Mouse (Mus musculus): ENCODE data around the gene Xpo1. TPM values are rescaled to one million over a fixed set of nuclear protein-coding genes. Genes with fewer than 3 reads are reported as not detected.
"Not testable (repeated sequence)": the region's sequence is repeated elsewhere in the genome, so short reads cannot be mapped to it uniquely, and the experiment has no call there.

The Xpo1 gene
- polyA plus RNA-seq, 1 experiment from 2014 or later, result 79.6 TPM

DNA sequence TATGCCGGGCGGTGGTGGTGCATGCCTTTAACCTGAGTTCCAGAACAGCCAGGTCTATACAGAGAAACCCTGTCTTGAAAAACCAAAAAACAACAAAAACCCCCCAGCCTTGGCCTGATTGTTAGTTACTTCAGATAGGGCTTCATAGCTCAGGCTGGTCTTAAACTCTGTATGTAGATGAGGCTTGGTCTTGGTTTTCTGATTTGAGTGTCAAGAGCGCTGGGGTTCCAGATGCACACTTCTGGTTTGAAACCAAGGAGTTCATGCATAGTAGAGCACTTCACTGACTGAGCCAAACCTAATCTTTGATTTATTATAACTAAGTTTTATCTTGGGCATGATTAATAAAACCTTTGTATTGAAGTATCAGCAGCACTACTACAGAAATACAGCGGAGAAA is 3.2 kb downstream of the Xpo1 start:
- 89% methylated on average over 4 of the region's 4 CpGs for WGBS
- H3K9ac ChIP-seq, result no peak overlapping the region

DNA sequence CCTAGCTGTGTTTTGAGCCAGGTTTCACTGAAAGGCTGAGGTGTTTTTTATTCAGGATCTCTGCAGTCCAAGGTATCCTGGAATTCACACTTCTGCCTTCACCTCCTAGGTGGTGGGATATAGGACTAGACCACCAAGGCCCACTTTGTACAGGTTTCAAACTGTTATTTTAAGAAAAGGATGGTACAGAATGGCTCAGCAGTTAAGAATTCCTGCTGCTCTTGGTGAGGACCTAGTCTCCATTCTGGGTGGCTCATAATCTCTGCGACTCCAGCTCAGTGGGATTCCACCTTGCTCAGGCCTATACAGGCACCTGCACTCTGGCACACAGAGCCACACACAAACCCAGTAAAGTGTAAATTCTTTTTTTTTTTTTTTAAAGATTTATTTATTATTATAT is 3.6 kb downstream of the Xpo1 start:
- no peaks in the 10 kb centered on the region for H3K9me3 ChIP-seq (replicated peaks)
- no peak overlapping the region for H3K4me3 ChIP-seq (replicated peaks)

More for the DNA sequence above, 3.2 kb downstream of the Xpo1 start:
- H3K36me3 ChIP-seq, result peaks cover 16% of the 10 kb centered on the region
- H3K4me3 ChIP-seq (replicated peaks), result no peak overlapping the region
- ATAC-seq (ENCODE audit: insufficient number of reproducible peaks, low FRiP score, low TSS enrichment, low read depth), result no peak
- H3K27ac ChIP-seq (replicated peaks), result no peak overlapping the region
- H3K9me3 ChIP-seq (replicated peaks), result no peaks in the 10 kb centered on the region
- H3K4me2 ChIP-seq (replicated peaks), result no peak overlapping the region
- no peaks in the 10 kb centered on the region for H3K27me3 ChIP-seq
- H3K4me1 ChIP-seq, result peaks cover 20% of the 10 kb centered on the region

DNA sequence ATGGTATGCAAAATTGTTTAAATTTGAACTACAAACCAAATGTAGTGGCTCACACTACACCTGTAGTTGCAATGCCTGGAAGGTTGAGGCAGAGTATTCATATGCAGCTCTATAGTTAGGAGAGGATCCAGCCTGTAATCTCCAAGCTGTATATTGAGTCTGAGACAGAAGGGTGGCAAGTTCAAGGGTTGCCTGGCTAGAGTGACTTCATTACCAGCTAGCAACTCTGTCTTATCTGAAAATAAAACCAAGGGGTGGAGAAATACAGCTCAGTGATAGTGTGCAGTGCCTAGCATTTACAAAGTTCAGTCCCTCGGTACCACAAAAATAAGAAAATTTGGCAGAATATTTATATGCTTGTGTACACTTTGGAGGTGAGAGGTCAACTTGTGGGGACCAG is 4.3 kb downstream of the Xpo1 start:
- Histone ChIP-seq H3K4me3 (replicated peaks) (no peak overlapping the region), H3K9me3 (replicated peaks) (no peaks in the 10 kb centered on the region), H3K9ac (no peak overlapping the region), H3K27me3 (no peaks in the 10 kb centered on the region), H3K36me3 (peaks cover 23% of the 10 kb centered on the region), H3K4me1 (peaks cover 16% of the 10 kb centered on the region), H3K27ac (replicated peaks) (no peak overlapping the region), H3K4me2 (replicated peaks) (no peak overlapping the region)
- ATAC-seq (ENCODE audit: insufficient number of reproducible peaks, low FRiP score, low TSS enrichment, low read depth), result no peak
- 89% methylated on average over 1 of the region's 1 CpGs for whole genome bisulfite sequencing

More for the DNA sequence above, 3.6 kb downstream of the Xpo1 start:
- H3K36me3 ChIP-seq, result peaks cover 16% of the 10 kb centered on the region
- 71% methylated on average over 1 of the region's 1 CpGs for WGBS
- H3K9ac ChIP-seq, result no peak overlapping the region
- no peak overlapping the region for H3K4me2 ChIP-seq (replicated peaks)
- no peaks in the 10 kb centered on the region for H3K27me3 ChIP-seq
- no peak overlapping the region for H3K27ac ChIP-seq (replicated peaks)
- peaks cover 20% of the 10 kb centered on the region for H3K4me1 ChIP-seq
- no peak for ATAC-seq (ENCODE audit: insufficient number of reproducible peaks, low FRiP score, low TSS enrichment, low read depth)

DNA sequence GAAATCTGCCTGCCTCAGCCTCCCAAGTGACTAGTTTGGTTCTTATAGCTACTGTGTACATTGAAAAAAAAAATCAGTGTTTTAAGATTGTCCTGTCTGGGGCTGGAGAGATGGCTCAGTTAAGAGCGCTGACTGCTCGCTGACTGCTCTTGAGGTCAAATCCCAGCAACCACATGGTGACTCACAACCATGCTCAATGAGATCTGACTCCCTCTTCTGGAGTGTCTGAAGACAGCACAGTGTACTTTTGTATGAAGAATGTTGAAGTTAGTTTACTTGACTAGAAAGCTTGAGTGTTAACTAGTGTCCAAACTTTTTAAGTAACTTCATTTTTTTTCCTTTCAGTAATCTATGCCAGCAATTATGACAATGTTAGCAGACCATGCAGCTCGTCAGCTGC is 5.6 kb downstream of the Xpo1 start:
- Histone ChIP-seq H3K9ac (no peak overlapping the region), H3K36me3 (peaks cover 30% of the 10 kb centered on the region), H3K27ac (replicated peaks) (no peak overlapping the region), H3K4me3 (replicated peaks) (no peak overlapping the region), H3K4me2 (replicated peaks) (no peak overlapping the region), H3K27me3 (no peaks in the 10 kb centered on the region), H3K4me1 (peaks cover 16% of the 10 kb centered on the region), H3K9me3 (replicated peaks) (no peaks in the 10 kb centered on the region)
- no peak for ATAC-seq (ENCODE audit: insufficient number of reproducible peaks, low FRiP score, low TSS enrichment, low read depth)
- 75% methylated on average over 3 of the region's 3 CpGs for WGBS

DNA sequence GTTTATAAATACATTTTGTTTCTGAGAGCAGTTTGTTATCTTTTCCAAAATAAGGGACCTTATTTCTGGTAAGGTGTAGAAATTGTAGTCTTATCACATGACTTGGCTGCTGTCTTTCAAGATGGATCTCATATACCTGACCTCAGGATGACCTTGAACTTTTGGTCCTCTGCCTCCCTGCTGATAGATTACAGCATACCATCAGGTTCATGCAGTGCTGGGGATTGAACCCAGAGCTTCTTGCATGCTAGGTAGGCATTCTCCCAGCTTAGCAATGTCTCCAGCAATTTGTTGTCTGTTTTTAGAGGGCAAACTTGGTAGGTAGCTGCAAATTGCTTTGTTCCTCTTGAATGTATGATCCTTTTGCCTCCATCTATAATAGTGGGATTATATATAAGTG is 9.1 kb downstream of the Xpo1 start:
- Histone ChIP-seq H3K4me1 (0 out of 2 replicates have a peak, but pooled peaks cover 3% of the 10 kb centered on the region), H3K27ac (replicated peaks) (no peak overlapping the region), H3K36me3 (peaks cover 41% of the 10 kb centered on the region), H3K9ac (no peak overlapping the region), H3K9me3 (replicated peaks) (no peaks in the 10 kb centered on the region), H3K4me2 (replicated peaks) (no peak overlapping the region), H3K4me3 (replicated peaks) (no peak overlapping the region), H3K27me3 (no peaks in the 10 kb centered on the region)
- ATAC-seq (ENCODE audit: insufficient number of reproducible peaks, low FRiP score, low TSS enrichment, low read depth), result no peak

DNA sequence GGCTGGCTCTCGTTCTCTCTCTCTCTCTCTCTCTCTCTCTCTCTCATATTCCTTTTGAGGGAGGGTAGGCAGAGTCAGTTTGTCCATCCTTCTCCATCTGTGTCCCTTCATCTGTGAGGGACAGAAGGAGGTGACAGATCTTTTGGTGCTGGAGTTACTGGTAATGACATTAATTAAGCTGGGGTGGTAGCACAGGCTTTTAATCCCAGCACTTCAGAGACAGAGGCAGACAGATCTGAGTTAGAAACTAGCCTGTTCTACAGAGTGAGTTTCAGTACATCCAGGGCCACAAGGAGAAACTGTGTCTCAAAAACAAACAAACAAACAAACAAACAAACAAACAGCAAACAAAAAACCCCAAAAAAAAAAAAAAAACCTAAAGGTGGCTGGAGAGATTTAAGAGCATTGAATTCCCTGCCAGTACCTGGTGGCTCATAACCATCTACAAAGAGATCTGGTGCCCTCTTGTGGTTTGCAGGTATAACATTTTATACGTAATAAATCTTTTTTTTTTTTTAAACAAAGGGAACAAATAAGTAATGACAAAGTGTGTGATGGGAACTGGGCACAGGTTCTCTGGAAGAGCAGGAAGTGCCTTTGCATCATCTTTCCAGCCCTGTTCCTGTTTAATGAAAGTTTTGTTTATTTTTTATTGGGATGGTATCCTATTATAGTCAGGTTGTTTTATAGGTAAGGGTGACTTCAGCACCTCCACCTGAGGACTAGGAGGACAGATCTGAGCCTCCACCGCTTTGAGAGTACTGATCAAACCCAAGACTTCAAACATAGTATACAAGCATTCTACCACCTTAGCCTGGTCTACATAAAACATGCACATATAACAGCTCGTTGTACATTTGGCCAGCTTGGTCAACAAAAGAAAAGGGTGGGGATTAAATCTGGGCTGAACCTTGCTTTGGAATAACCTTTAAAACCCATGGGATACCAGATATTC is 16.2 kb downstream of the Xpo1 start:
- Histone ChIP-seq H3K4me1 (no peaks in the 10 kb centered on the region), H3K27ac (replicated peaks) (no peak overlapping the region), H3K4me2 (replicated peaks) (no peak overlapping the region), H3K9me3 (replicated peaks) (no peaks in the 10 kb centered on the region), H3K36me3 (peaks cover 59% of the 10 kb centered on the region), H3K4me3 (replicated peaks) (no peak overlapping the region), H3K27me3 (no peaks in the 10 kb centered on the region), H3K9ac (no peak overlapping the region)
- 67% methylated on average over 4 of the region's 4 CpGs for WGBS
- no peak for ATAC-seq (ENCODE audit: insufficient number of reproducible peaks, low FRiP score, low TSS enrichment, low read depth)

DNA sequence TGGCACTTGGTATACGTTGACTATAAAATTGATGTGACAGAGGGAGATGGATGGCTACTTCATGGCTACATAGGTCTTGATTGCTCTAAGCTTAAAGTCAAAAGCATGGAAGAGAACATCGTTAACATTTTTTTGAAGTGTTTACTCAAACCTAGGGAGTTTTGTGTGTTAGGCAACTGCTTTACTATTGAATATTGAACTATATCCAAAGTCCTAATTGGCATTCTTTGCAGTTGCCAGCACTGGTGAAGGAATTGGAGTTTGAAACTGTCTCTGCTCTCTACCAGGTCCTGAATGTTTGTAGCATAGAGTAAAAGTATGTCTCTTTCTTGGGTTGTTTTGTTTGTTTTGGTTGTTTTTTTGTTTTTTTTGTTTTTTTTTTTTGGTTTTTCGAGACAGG is 19.9 kb downstream of the Xpo1 start:
- Histone ChIP-seq H3K4me3 (replicated peaks) (no peak overlapping the region), H3K27ac (replicated peaks) (no peak overlapping the region), H3K9me3 (replicated peaks) (no peaks in the 10 kb centered on the region), H3K4me1 (no peaks in the 10 kb centered on the region), H3K27me3 (no peaks in the 10 kb centered on the region), H3K9ac (no peak overlapping the region), H3K36me3 (peaks cover 75% of the 10 kb centered on the region), H3K4me2 (replicated peaks) (no peak overlapping the region)
- WGBS, result 81% methylated on average over 3 of the region's 3 CpGs
- ATAC-seq (ENCODE audit: insufficient number of reproducible peaks, low FRiP score, low TSS enrichment, low read depth), result no peak

DNA sequence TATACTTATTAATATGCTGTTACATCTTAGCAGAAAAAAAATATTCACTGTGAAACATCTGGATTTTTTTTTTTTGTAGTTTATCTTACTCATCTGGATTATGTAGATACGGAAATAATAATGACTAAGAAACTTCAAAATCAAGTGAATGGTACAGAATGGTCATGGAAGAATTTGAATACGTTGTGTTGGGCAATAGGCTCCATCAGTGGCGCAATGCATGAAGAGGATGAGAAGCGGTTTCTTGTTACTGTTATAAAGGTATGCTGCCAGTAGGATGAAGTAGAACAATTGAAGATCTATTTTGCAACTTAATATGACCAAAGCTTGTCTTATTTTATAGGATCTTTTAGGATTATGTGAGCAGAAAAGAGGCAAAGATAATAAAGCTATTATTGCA is 28.6 kb downstream of the Xpo1 start:
- Histone ChIP-seq H3K9me3 (replicated peaks) (no peaks in the 10 kb centered on the region), H3K27ac (replicated peaks) (no peak overlapping the region), H3K4me3 (replicated peaks) (no peak overlapping the region), H3K27me3 (no peaks in the 10 kb centered on the region), H3K9ac (no peak overlapping the region), H3K4me1 (no peaks in the 10 kb centered on the region), H3K4me2 (replicated peaks) (no peak overlapping the region), H3K36me3 (peaks cover 67% of the 10 kb centered on the region)
- no peak for ATAC-seq (ENCODE audit: insufficient number of reproducible peaks, low FRiP score, low TSS enrichment, low read depth)
- WGBS, result 90% methylated on average over 4 of the region's 4 CpGs

DNA sequence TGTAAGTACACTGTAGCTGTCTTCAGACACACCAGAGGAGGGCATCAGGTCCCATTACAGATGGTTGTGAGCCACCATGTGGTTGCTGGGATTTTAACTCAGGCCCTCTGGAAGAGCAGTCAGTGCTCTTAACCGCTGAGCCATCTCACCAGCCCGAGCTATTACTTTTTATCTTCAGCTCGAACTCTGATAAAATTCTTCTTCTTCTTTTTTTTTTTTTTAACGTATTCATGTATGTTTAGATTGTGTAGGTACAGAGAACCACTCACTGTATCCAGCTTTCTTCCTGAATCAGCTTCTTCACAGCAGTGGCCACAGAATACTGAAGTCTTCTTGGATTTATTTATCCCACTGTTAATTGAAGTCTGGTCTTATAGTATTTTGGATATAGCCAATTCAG is 33.0 kb downstream of the Xpo1 start:
- H3K4me3 ChIP-seq (replicated peaks); H3K9me3 ChIP-seq (replicated peaks); H3K4me2 ChIP-seq (replicated peaks); H3K27ac ChIP-seq (replicated peaks); H3K4me1 ChIP-seq; H3K9ac ChIP-seq; ATAC-seq (ENCODE audit: insufficient number of reproducible peaks, low FRiP score, low TSS enrichment, low read depth); H3K27me3 ChIP-seq: not testable (repeated sequence)
- peaks cover 78% of the 10 kb centered on the region for H3K36me3 ChIP-seq
- WGBS, result 87% methylated on average over 4 of the region's 4 CpGs

DNA sequence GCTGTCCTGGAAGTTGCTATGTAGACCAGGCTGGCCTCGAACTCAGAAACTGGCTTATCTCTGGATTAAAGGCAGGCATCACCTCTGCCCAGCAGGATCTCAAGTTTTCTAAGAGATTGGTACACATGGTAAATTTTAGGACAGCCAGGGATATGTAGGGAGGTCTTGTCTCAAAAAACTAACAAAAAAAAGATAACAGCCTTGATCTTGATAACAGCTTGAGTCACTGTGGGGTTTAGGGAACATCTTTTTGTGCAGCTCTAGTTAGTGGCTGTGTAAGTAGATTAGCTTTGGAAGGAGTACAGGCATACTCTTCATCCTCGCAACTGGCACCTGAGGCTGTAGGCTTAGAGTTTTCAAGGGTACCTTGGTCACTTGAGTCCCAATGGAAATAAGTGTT is 41.5 kb downstream of the Xpo1 start:
- no peaks in the 10 kb centered on the region for H3K27me3 ChIP-seq
- no peaks in the 10 kb centered on the region for H3K4me1 ChIP-seq
- peaks cover 59% of the 10 kb centered on the region for H3K36me3 ChIP-seq
- no peaks in the 10 kb centered on the region for H3K9me3 ChIP-seq (replicated peaks)
- ATAC-seq (ENCODE audit: insufficient number of reproducible peaks, low FRiP score, low TSS enrichment, low read depth), result no peak
- no peak overlapping the region for H3K4me3 ChIP-seq (replicated peaks)
- no peak overlapping the region for H3K27ac ChIP-seq (replicated peaks)
- H3K9ac ChIP-seq, result no peak overlapping the region
- H3K4me2 ChIP-seq (replicated peaks), result no peak overlapping the region
- WGBS, result 95% methylated on average over 2 of the region's 2 CpGs

DNA sequence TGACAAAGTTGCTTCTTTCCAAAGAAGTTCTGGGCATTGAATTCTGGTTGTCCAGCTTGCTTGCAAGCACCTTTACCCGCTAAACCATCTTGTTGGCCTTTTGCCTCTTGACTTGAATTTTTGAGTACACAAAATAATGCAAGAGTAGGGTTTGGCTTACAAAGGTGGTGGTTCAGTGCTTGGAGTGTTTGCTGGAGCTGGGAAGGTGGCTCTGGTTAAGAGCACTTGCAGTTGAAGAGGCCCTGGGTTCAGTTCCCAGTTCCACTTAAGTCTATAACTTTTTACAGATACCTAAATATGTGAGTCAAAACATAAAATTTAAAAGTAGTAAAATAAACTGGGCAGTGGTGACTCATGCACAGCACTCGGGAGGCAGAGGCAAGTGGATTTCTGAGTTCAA is 42.5 kb downstream of the Xpo1 start:
- ATAC-seq (ENCODE audit: insufficient number of reproducible peaks, low FRiP score, low TSS enrichment, low read depth), result no peak
- no peak overlapping the region for H3K4me3 ChIP-seq (replicated peaks)
- no peak overlapping the region for H3K27ac ChIP-seq (replicated peaks)
- H3K36me3 ChIP-seq, result peaks cover 49% of the 10 kb centered on the region
- WGBS, result 99% methylated on average over 2 of the region's 2 CpGs
- no peaks in the 10 kb centered on the region for H3K27me3 ChIP-seq
- no peaks in the 10 kb centered on the region for H3K4me1 ChIP-seq
- H3K9ac ChIP-seq, result no peak overlapping the region
- no peaks in the 10 kb centered on the region for H3K9me3 ChIP-seq (replicated peaks)
- no peak overlapping the region for H3K4me2 ChIP-seq (replicated peaks)

DNA sequence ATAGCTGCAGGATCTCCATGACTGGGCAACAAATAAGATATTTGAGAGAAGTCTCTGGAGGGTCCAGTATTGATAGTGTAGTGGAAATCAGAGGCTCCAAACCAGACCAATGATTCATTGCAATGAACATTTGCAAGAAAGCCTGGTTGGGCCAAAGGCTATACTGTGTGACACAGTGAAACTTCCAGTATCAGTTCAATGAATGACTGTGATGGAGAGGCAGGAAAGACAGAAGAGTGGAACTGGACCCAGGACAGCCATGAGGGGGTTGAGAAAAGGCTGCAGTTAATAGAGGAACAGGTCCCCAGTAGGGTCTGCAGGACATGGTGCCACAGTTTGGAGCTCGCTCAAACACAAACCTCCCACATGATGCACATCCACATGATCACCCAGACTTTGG is 44.1 kb downstream of the Xpo1 start:
- no peak for ATAC-seq (ENCODE audit: insufficient number of reproducible peaks, low FRiP score, low TSS enrichment, low read depth)
- no peak overlapping the region for H3K27ac ChIP-seq (replicated peaks)
- 89% methylated on average over 1 of the region's 1 CpGs for WGBS

More for the DNA sequence above, 44.1 kb downstream of the Xpo1 start:
- H3K9ac ChIP-seq, result no peak overlapping the region
- no peak overlapping the region for H3K4me3 ChIP-seq (replicated peaks)
- no peak overlapping the region for H3K4me2 ChIP-seq (replicated peaks)
- no peaks in the 10 kb centered on the region for H3K9me3 ChIP-seq (replicated peaks)
- no peaks in the 10 kb centered on the region for H3K27me3 ChIP-seq
- no peaks in the 10 kb centered on the region for H3K4me1 ChIP-seq
- peaks cover 34% of the 10 kb centered on the region for H3K36me3 ChIP-seq

Data from embryonic facial prominence, embryonic 15.5 days (tissue).